Mouse (Mus musculus): ENCODE data around the gene Dad1.

DNA sequence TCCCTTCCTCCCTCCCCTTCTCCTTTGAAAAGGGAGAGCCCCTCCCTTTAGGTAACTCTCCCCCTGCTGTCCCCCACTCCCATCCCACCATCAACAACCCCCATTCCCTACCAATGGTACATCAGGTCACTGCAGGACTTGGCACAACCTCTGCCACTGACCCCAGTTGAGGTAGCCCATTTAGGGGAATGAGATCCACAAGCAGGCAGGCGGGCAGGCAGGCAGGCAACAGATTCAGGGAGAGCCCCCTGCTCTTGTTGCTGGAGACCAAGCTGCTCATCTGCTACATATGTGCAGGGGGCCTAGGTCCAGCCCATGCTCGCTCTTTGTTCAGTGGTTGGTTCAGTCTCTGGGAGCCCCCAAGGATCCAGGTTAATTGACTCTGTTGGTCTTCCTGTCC, 22.5 kb upstream of the Dad1 start:
- TF ChIP-seq TAL1 (IDR thresholded peaks at IDR 0.05; ENCODE audit: low read length) (no peak), GATA1 (IDR thresholded peaks at IDR 0.05; ENCODE audit: low read length) (no peak)

All from erythroblast, embryonic 14.5 days (primary cell).